Mouse (Mus musculus) ES-Bruce4 (cell line): ENCODE measurements around the gene Rorb.

Experiments
- CTCF ChIP-seq: IDR thresholded peaks from one replicate; pipeline ENCODE4 v1.8.1; 2011; ENCODE audit warnings: low read depth, low read length
- EP300 ChIP-seq: IDR thresholded peaks from 2 replicates; pipeline ENCODE4 v1.6.1; 2011; ENCODE audit warnings: low read depth, low read length; ENCODE audit not compliant: insufficient read depth
- POLR2A ChIP-seq: IDR thresholded peaks from one replicate; pipeline ENCODE4 v1.8.1; 2011; ENCODE audit warnings: low read length; ENCODE audit not compliant: insufficient read depth

DNA sequence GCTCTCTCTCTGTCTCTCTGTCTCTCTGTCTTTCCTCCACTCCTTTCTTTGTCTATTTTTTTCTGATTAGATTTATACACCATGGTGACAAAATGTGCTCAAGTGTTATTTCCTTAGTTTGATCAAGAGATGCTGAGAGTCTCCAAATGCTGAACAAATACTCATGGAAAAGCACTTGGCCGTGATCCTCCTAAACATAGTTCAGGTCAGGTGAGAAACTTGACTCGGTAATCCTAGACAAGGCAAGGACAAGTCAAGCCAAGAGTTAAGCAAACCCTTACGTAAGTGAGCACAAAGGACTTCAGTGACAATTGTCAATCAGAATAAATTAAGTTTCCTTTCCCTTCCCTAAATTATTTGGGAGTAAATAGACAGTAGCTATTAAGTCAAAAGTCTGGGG is 158.2 kb downstream of the Rorb start:
- TF ChIP-seq CTCF (no peak), POLR2A (no peak), EP300 (no peak)
